Mouse (Mus musculus) thymus, postnatal 14 days (tissue): ENCODE measurements around the gene 1700017B05Rik.

ENCODE experiments used
- DNase-seq: peaks from one replicate; pipeline ENCODE4 v3.0.0; 2021

1700017B05Rik gene

DNA sequence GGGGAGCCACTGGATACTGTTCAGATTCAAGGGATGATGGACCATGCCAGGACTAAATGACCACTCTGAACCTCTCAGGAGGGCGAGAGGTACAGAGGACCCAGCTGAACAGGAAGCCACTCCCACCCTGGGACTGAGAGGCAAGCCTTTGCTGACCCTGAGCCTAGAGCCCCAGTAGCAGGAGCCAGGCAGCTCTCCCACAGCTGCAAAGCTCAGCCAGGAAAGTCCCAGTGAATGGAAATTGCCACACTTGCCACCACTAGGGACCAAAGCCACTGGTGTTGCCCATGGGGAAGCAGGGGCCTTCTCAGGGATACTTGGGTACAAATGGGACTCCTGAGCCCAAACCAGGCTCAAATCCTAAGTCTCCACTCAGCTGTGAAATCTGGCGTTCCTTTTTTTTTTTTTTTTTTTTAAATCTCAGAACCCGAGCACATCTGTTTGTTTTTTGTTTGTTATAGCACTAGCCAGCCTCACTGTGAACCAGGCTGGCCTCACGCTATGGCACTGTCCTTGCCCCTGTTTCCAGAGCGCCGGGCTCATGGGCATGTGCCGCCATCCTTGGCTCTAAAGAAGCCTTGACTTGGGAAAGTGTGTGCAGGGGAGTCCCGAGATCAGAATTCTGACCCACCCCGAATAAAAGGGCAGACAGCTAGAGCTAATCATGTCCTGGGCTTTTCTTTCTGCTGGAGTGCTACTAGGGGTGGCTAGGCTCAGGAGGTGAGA is 9.6 kb upstream of the 1700017B05Rik start:
- no peak for DNase-seq

GRCm38 (mm10) chr9:57271081-57271480 is 8.7 kb upstream of the 1700017B05Rik start:
- no peak for DNase-seq

GRCm38 (mm10) chr9:57270399-57270798 is 8.0 kb upstream of the 1700017B05Rik start:
- no peak for DNase-seq

DNA sequence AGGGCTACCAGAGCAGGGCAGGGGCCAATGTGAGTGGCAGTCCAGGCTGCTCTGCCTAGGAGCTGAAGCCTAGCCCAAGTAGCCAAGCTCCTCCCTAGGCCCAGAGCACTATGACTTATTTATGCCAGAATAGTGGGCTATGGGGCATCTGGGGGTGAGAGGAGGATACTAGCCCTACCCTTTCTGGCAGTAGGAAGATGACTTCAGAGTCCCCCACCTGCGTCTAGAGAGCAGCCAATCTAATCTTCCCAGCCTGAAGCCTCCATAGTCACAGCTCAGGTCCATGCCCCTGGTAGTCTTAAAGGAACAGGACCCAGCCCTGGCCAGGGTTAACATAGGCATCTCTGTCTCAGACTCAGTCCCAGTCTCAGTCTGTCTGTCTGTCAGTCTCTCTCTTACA is 7.0 kb upstream of the 1700017B05Rik start:
- DNase-seq: no peak

DNA sequence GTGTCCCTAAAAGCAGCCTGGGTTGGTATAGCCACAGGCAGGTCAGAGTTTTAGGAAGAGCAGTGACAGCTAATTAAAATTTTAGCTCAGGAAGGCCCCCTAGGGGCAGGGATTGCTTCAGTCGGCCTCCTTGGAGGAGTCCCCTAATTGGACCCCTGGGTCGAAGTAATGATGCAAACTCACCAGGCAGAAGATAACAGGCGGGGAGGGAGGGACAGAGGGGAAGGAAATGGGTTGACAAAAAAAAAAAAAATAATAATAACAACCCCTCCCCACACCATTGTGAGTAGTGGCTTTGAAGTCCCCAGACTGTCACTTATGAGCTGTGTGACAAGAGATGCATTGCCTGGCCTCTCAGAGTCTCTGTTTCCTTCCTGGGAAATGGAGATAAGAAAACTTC is 6.2 kb upstream of the 1700017B05Rik start:
- no peak for DNase-seq

GRCm38 (mm10) chr9:57268078-57268477 is 5.7 kb upstream of the 1700017B05Rik start:
- no peak for DNase-seq

DNA sequence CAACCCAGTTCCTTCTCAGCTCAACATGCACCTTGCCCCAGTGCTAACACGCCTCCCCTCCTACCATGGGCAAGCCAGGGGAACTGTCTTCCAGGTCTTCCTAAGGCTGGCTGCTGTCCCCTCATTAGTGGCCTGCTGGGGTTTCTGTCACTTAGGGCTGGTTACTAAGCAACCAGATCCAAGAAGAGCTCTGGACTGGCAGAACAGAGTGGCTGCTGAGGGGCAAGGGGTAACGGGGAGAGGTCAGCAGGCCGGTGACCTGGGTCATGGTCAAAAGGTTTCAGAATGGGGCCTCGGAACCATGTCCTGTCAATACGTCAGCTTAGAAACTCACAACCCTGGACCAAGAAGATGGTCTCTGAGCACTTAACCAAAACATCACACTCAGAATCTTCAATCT is 5.0 kb upstream of the 1700017B05Rik start:
- DNase-seq: no peak

GRCm38 (mm10) chr9:57265125-57265524 is 2.7 kb upstream of the 1700017B05Rik start:
- no peak for DNase-seq

DNA sequence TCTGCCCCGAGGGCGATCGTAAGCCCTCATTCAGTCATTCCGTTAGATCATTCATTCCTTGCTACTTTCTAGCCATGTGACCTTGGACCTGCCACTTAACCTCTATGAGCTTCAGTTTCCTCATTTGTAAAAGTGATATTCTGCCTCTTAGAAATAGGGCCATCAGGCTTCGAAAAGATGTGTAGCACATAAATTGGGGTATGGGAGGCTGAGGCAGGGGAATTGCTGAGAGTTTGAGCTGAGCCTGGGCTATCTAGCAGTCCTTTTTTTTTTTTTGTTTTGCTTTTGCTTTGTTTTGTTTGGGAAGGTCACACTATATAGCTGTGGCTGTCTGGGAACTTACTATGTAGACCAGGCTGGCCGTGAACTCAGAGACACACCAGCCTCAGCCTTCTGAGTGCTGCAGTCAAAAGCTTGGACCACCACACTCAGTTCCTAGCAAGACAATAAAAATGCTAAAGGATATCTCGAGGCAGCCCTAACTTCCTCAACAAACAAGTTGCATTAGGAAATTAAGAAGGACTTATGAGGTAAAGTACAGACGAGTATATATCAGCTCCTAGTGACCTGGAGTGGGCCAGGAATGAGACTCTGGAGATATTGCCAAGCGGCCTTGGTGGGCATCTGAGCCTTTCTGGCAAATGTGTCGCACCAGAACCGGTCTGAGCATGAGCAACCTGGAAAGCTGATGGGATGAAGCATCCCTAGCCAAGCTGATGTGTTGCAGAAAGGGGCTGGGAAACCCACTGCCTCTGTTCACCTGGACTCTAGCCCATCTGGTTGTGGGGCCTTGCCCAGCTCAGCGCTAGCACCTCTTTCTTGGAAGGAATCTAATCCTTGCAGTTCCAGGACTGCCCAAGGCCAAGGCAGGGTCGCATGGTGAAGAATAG is 628 bp upstream of the 1700017B05Rik start:
- DNase-seq: no peak

GRCm38 (mm10) chr9:57261516-57261912 is 898 bp downstream of the 1700017B05Rik start:
- DNase-seq: peak; percentile 85

DNA sequence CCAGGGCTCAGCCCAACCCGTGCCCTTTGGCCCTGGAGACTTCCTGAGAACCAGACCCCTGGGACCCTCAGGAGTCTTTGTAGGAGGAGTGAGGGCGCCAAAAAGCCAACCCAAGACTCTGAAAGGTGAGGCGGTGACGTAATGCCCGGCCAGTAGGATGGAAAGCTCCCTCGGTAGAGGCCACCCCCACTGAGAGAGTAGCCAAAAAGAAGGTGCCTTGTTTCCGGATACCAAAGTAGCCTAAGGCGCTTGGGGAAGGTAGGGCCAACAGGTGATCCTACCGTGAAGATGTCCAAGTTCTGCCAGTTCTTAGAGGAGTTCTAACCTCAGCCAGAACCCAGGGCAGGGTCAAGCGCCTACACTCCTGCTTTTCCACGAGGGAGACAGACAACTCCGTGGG is 1.5 kb downstream of the 1700017B05Rik start:
- peak; percentile 40 for DNase-seq

DNA sequence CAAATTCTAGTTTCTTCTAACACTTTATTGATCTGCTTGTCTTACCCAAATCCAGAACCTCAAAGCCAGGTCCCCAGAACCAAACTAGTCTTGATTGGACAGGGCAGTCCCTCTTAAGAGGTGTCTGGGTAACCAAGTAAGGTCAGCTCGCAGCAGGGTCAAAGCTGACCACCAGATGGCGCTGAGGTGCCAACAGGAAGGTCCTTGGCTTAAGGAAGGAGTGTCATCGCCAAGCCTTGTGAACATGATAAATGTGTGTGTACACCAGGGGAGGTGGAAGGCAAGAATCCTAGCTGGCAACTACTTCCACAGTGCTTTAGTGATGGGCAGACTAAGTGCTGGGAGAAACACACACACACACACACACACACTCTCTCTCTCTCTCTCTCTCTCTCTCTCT is 2.7 kb downstream of the 1700017B05Rik start:
- peak; percentile 93 for DNase-seq

GRCm38 (mm10) chr9:57257627-57258026 is 4.8 kb downstream of the 1700017B05Rik start:
- no peak for DNase-seq

DNA sequence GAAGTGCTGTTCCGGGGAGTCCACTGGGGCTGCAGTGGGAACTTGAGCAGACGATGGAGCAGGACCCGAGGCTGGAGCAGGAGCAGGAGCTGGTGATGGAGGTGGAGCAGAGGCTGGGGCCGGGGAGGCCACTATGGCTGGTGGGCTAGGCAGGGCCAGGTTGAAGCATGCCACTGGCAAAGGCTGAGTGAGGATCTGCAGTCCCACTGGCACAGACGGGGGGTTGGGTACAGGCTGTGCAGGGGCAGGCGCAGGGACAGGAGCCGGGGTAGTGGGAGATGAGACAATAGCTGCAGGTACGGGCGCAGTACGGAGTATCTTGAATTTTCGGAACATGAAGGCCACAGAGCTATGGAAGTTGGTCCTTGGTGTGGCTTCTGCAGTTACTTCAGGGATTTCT is 5.6 kb downstream of the 1700017B05Rik start:
- DNase-seq: no peak

- no peak for DNase-seq
Observed at GRCm38 (mm10) chr9:57256309-57256708, 6.1 kb downstream of the 1700017B05Rik start.

DNA sequence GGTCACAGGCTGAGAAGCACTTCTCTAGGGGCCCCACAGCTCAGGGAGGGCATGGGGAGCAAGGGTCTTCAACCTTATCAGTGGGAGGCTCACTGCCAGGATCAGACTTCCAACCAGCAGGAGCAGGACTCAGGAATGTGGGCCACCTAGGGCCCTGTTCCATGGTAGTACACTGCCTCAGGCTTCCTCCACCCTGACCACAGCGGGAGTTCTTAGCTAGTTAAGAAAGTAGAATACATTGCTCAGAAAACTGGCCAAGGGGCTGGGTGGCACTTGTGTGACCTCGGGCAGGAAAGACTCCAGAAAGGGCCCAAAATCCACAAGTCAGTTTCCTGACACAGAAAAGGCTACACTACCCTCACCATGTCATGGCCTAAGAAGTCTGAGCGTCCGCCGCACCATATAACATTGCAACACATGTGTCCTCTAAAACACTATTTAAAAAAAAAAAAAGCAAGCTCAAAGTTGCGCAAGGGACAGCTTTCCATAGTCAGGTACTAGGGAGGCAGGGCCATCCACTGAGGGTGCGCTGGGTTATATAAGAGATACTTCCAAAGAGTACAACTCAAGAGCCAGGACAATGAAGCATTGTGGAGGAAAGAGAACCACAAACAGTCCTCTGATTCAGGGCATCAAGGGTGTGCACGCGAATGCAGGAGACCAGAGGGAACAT is 7.5 kb downstream of the 1700017B05Rik start:
- DNase-seq: no peak

DNA sequence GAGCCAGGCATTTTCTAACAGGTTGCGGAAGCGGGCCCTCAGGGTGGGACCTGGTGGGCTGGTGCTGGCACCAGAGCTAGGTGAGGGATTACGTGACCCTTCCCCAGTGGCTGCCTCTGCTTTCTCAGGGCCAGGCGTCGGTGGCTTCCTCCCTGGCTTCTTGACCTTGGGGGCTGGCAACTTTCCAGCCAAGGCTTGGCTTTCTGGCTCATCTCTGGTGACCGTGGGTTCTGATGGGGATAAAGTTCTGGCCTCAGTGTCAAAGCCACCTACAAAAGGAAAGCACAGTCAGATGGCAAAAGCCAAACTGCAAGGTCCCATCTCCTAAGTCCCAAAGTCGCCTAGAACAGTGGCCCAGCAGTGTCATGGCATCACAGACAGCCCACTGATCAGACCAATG is 8.4 kb downstream of the 1700017B05Rik start:
- no peak for DNase-seq

GRCm38 (mm10) chr9:57251139-57251538 is 11.3 kb downstream of the 1700017B05Rik start:
- DNase-seq: no peak

DNA sequence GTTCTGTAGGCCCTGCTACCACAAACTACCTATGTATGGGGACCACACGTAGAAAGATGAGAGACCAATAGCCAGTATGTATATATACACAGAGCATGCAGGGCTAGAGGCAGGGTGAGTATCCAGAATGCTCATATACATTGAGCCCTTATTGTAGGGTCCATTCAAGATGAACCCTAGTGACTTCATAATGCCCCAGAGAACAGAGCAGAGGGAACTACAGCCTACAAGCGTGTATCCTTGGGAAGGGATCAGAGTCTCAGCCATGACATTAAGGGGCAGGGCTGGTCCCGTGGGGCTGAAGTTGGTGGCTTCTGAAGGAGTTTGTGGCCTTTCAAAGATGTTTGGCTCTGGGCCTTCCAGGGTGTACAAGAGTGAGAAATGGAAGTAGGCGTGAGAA is 12.4 kb downstream of the 1700017B05Rik start:
- no peak for DNase-seq

GRCm38 (mm10) chr9:57248030-57248942 is 14.1 kb downstream of the 1700017B05Rik start:
- no peak for DNase-seq

DNA sequence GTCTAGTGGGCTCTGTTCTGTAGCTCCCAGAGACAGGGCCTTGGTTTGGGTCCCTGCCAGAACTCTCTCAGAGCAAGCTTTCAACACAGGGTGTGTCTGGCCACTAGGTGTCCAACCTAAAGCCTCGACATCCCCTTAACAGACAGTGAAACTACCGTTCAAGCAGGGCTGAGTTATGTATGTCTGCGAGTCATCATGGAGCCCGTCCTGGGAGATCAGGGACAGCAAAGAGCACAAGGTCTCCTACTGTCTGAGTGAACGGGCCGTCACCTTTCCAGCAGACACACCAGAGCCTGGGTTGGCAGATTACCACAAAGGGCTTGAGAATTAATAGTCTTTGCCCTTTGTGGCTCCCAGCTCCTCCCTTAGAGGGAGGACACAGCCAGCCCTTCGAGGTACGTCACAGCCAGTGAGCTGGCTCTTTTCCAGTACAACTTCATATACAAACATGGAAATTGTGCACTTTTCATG is 15.2 kb downstream of the 1700017B05Rik start:
- no peak for DNase-seq

DNA sequence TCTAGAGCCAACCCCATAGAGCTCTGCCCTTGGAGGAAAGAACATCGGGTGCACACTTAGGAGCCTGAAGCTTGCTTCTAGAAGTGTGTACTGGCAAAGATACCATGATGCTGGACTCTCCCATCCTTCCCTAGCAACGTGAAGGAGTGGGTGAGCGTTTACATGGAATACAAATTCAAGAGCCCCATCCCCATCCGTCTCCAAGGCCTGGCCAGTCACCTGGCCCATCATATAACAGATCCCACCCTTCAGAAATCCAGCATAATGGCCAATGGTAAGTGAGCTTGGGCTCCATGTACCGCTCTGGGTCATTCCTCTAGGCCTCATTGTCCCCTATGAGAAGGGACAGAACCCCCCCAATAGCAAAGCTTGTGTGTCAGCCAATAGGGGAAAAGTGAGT is 15.9 kb downstream of the 1700017B05Rik start:
- DNase-seq: no peak
